Mouse (Mus musculus) bone marrow, adult 2 months (tissue): ENCODE measurements around the gene Vdr. TPM values are rescaled to one million over a fixed set of nuclear protein-coding genes. Genes with fewer than 3 reads are reported as not detected.
"Not testable (repeated sequence)": the region's sequence is repeated elsewhere in the genome, so short reads cannot be mapped to it uniquely, and the experiment has no call there.

ENCODE experiments used
- H3K27ac ChIP-seq: fragments of 200-500 bp; 2 replicates; pipeline ENCODE4 v1.5.1; 2012; ENCODE audit warnings: low read depth, mild to moderate bottlenecking, control low read depth, inconsistent platforms, low read length; ENCODE audit not compliant: control insufficient read depth, poor library complexity, insufficient read depth
- H3K4me1 ChIP-seq: fragments of 200-500 bp; 2 replicates; pipeline ENCODE4 v1.6.1; 2011; ENCODE audit warnings: low read length; ENCODE audit not compliant: control insufficient read depth, insufficient read depth
- H3K4me3 ChIP-seq: fragments of 200-500 bp; replicated peaks from 2 replicates; pipeline ENCODE3; 2011; ENCODE audit warnings: mild to moderate bottlenecking, low read depth, low read length, control low read depth; ENCODE audit not compliant: control insufficient read depth
- CTCF ChIP-seq: fragments of 200-500 bp; IDR thresholded peaks from 2 replicates; pipeline ENCODE4 v1.5.1; 2011; ENCODE audit warnings: low read length, control low read depth; ENCODE audit not compliant: control insufficient read depth, insufficient read depth
- POLR2A ChIP-seq: fragments of 200-500 bp; IDR thresholded peaks from 2 replicates; pipeline ENCODE4 v1.6.1; 2011; ENCODE audit warnings: low read depth, mild to moderate bottlenecking, control low read depth, low read length, borderline replicate concordance; ENCODE audit not compliant: control insufficient read depth
- WGBS: fragments of 180-500 bp; shearing (Covaris S2); methylation state at CpG from one replicate; pipeline ENCODE4 v1.1.7; 2018; 5-methylcytosine and 5-hydroxymethylcytosine counted together
- polyA plus RNA-seq: library from polyadenylated mRNA; stranded (reverse); fragments of >200 nt; gene quantifications from 2 replicates; pipeline ENCODE4 v1.2.4, GENCODE M21; 2011; ENCODE audit warnings: low replicate concordance; ENCODE audit not compliant: missing spikeins, insufficient read depth, insufficient read length

Vdr gene
- polyA plus RNA-seq, 1 experiment: 1.5 TPM

DNA sequence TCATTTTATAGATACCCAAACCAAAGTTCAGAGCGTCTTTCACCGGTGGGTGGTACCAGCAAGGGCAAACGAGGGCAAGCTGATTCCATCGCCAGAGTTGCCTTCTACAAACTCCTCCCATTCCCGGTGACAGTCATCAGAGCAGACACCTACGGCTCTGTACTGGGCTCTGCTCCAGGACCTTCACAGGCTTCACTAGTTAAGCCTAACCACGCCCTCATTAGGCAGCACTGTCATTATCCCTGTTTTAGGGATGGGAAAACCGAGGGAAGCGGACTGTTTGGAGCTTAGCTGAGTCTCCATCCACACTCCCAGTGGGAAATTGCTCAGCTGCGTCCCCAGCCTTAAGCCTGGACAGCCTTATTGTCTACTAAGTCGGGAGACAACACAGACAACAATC is 20.4 kb downstream of the Vdr start:
- Histone ChIP-seq H3K27ac (no peak overlapping the region), H3K4me3 (no peak overlapping the region), H3K4me1 (no peaks in the 10 kb centered on the region)
- TF ChIP-seq POLR2A (no peak), CTCF (no peak)
- 70% methylated on average over 11 of the region's 11 CpGs for WGBS

GRCm38 (mm10) chr15:97887541-97888016 is 22.9 kb downstream of the Vdr start:
- no peak for TF ChIP-seq CTCF
- no peak for TF ChIP-seq POLR2A
- Histone ChIP-seq H3K27ac (no peak overlapping the region), H3K4me3 (no peak overlapping the region), H3K4me1 (no peaks in the 10 kb centered on the region)
- 81% methylated on average over 10 of the region's 10 CpGs for WGBS

GRCm38 (mm10) chr15:97881423-97881822 is 29.0 kb downstream of the Vdr start:
- Histone ChIP-seq H3K4me1 (no peaks in the 10 kb centered on the region), H3K4me3 (no peak overlapping the region), H3K27ac (no peak overlapping the region)
- TF ChIP-seq CTCF (no peak), POLR2A (no peak)
- WGBS: 82% methylated on average over 8 of the region's 8 CpGs

- no peak overlapping the region for H3K27ac ChIP-seq
- 29% methylated on average over 9 of the region's 9 CpGs for WGBS
- no peak overlapping the region for H3K4me3 ChIP-seq
- no peaks in the 10 kb centered on the region for H3K4me1 ChIP-seq
- TF ChIP-seq POLR2A: no peak
- no peak for TF ChIP-seq CTCF
Measured at GRCm38 (mm10) chr15:97880441-97880840, 30.0 kb downstream of the Vdr start.

- no peaks in the 10 kb centered on the region for H3K4me1 ChIP-seq
- no peak overlapping the region for H3K27ac ChIP-seq
- TF ChIP-seq POLR2A (no peak), CTCF (no peak)
- whole genome bisulfite sequencing: 37% methylated on average over 7 of the region's 7 CpGs
- no peak overlapping the region for H3K4me3 ChIP-seq
Measured at GRCm38 (mm10) chr15:97878696-97879328, 31.6 kb downstream of the Vdr start.

DNA sequence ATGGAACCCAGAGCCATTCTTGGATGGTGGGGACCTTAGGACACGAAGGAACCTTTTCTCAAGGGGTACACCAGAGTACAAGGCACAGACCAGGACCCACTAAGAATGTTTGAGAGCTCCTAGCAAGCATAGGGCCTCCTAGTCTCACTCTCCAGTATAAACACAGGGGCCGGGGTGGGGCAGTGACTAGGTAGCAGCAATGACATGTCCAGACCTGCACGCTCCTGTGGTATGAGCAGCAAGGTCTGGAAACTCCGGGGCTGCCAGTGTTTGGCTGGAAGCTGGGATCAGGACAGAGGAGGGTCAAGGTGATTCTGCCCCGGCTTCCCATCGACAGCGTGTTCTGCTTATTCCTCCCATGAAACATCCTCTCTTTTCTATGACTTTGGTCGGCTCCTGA is 34.6 kb downstream of the Vdr start:
- 91% methylated on average over 8 of the region's 8 CpGs for WGBS

DNA sequence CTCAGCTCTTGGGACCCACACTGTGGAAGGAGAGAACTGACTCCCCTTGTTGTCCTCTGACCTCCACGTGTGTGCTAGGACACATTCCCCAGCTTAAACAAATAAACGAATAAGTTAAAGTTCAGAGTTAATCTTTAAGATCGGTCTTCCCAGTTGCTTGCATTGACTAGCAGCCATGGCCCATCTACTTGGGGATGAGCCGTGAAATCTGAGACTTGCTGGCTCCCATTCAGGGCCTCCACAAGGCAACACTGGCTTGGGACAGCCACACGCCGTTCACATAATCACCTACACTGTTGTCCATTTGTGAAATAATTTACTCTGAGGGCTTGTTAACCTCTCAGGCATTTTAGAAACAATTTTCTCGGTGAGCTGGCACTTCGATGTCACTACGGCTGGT is 36.7 kb downstream of the Vdr start:
- H3K4me1 ChIP-seq: no peaks in the 10 kb centered on the region
- H3K27ac ChIP-seq: no peak overlapping the region
- 87% methylated on average over 9 of the region's 9 CpGs for WGBS
- no peak for TF ChIP-seq POLR2A
- TF ChIP-seq CTCF: no peak
- no peak overlapping the region for H3K4me3 ChIP-seq

More for the DNA sequence above, 34.6 kb downstream of the Vdr start:
- no peak overlapping the region for H3K4me3 ChIP-seq
- H3K4me1 ChIP-seq: no peaks in the 10 kb centered on the region
- no peak overlapping the region for H3K27ac ChIP-seq
- TF ChIP-seq CTCF: no peak
- no peak for TF ChIP-seq POLR2A

GRCm38 (mm10) chr15:97872161-97872560 is 38.3 kb downstream of the Vdr start:
- Histone ChIP-seq H3K4me3 (no peak overlapping the region), H3K4me1 (no peaks in the 10 kb centered on the region), H3K27ac (no peak overlapping the region)
- 90% methylated on average over 8 of the region's 8 CpGs for WGBS
- TF ChIP-seq CTCF: no peak
- no peak for TF ChIP-seq POLR2A

DNA sequence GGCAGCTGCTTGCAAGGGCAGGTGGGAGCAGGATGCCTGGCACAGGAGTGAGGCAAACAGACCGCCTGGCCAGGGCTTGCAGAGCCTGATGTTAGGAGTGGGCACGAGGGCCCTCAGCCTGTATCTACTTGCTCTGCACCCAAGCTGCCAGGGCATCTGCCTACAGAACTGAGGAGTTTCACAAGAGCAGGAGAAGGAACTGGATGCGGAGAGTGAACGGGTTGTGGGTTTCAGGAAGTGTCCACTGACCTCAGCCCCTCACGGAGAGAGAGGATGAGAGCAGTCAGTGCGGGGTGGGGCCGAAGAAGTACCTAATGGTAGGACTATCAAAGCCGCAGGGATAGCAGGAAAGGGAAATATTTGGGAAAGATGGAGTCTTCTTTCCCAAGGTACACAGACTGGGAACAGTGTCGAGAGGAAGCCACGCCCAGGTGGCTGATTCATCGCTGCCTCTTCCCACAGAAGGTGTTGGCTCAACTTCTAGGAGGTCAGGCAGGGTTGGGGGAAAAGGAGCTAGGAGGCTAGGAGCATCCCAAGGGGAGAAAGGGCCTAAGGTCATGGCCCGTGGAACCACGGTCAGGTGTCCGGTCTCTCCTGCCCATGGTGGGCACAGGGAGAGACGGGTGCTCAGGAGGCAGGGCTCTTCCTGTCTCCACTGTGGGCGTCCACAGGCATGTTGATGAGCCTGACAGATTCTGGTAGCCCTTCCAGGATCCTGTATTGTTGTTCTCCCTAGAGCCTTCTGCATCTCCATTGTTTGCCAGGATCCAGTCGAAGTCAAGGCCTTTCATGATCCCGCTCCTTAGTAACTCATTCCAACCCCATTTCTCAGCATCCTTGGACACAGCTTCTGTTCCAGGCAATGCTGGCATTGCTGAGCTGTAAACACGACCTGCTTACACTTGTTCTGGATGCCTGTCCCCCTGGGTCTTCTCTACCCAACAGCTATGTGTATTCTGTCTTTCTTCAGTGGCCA is 39.1 kb downstream of the Vdr start:
- Histone ChIP-seq H3K4me1 (no peaks in the 10 kb centered on the region), H3K4me3 (no peak overlapping the region), H3K27ac (no peak overlapping the region)
- TF ChIP-seq POLR2A (no peak), CTCF (no peak)
- 70% methylated on average over 19 of the region's 19 CpGs for WGBS

DNA sequence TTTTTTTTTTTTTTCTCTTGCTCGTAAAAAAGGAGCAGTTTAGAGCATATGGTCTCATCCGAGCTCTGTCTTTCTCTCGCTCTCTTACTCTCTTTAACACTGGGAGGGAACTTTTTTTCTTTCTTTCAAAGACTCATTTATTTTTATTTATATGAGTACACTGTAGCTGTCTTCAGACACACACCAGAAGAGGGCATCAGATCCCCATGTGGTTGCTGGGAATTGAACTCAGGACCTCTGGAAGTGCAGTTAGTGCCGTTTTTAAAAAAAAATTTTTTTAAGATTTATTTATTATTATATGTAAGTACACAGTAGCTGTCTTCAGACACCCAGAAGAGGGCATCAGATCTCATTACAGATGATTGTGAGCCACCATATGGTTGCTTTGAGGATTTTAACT is 40.3 kb downstream of the Vdr start:
- WGBS: 77% methylated on average over 4 of the region's 4 CpGs
- H3K27ac ChIP-seq, H3K4me3 ChIP-seq, H3K4me1 ChIP-seq: not testable (repeated sequence)
